Comparison of ENCODE assay signal across 31 mouse cellular contexts in genomic region chr6:23273483-23273882, GRCm38 (mm10). TPM values are rescaled to one million over a fixed set of nuclear protein-coding genes. Genes with fewer than 3 reads are reported as not detected.
DNase-seq lines count a peak whose midpoint lies in the region; ATAC-seq lines count a peak whose summit lies in the region.
"Had no signal": no experiment of that assay in that cellular context is flagged by ENCODE, and none has a peak within 500 bp of the region (broad histone marks: within the 10 kb centered on the region; RNA-seq: fewer than 3 reads in every experiment).

No protein-coding gene starts in this region.

- H3K9me3 ChIP-seq in hindbrain, embryonic 10.5 days: no peaks in the 10 kb centered on the region
- no peaks in the 10 kb centered on the region for H3K9me3 ChIP-seq in hindbrain, embryonic 16.5 days (ENCODE audit: control insufficient read depth, low read length)
- no peaks in the 10 kb centered on the region for H3K9me3 ChIP-seq in midbrain, embryonic 12.5 days
- no peaks in the 10 kb centered on the region for H3K9me3 ChIP-seq in midbrain, embryonic 13.5 days
- no peaks in the 10 kb centered on the region for H3K9me3 ChIP-seq in forebrain, embryonic 14.5 days (replicated peaks; ENCODE audit: control insufficient read depth, low read length)
- H3K9me3 ChIP-seq in hindbrain, embryonic 14.5 days (ENCODE audit: control insufficient read depth, low read length): no peaks in the 10 kb centered on the region
- H3K9me3 ChIP-seq: embryonic facial prominence, embryonic 15.5 days; liver, embryonic 12.5 days had no signal

- H3K27me3 ChIP-seq in hindbrain, embryonic 10.5 days (ENCODE audit: insufficient read depth, poor library complexity, severe bottlenecking): peaks cover 87% of the 10 kb centered on the region
- peaks cover 33% of the 10 kb centered on the region for H3K27me3 ChIP-seq in hindbrain, embryonic 16.5 days (replicated peaks; ENCODE audit: control insufficient read depth, insufficient read depth, low read length)
- H3K27me3 ChIP-seq in midbrain, embryonic 12.5 days: peaks cover 66% of the 10 kb centered on the region
- H3K27me3 ChIP-seq in midbrain, embryonic 13.5 days: peaks cover 92% of the 10 kb centered on the region
- peaks cover 43% of the 10 kb centered on the region for H3K27me3 ChIP-seq in forebrain, embryonic 14.5 days (replicated peaks; ENCODE audit: control insufficient read depth, insufficient read depth, low read length)
- H3K27me3 ChIP-seq in hindbrain, embryonic 14.5 days (ENCODE audit: control insufficient read depth, insufficient read depth, low read length): peaks cover 91% of the 10 kb centered on the region

- no peaks in the 10 kb centered on the region for H3K36me3 ChIP-seq in hindbrain, embryonic 10.5 days
- H3K36me3 ChIP-seq in hindbrain, embryonic 16.5 days (ENCODE audit: control insufficient read depth, insufficient read depth, low read length): no peaks in the 10 kb centered on the region
- no peaks in the 10 kb centered on the region for H3K36me3 ChIP-seq in midbrain, embryonic 12.5 days
- H3K36me3 ChIP-seq in midbrain, embryonic 13.5 days: no peaks in the 10 kb centered on the region
- H3K36me3 ChIP-seq in forebrain, embryonic 14.5 days (ENCODE audit: control insufficient read depth, insufficient read depth, low read length): no peaks in the 10 kb centered on the region
- no peaks in the 10 kb centered on the region for H3K36me3 ChIP-seq in hindbrain, embryonic 14.5 days (replicated peaks; ENCODE audit: control insufficient read depth, insufficient read depth)
- H3K36me3 ChIP-seq: embryonic facial prominence, embryonic 15.5 days; liver, embryonic 12.5 days had no signal

- H3K27ac ChIP-seq in hindbrain, embryonic 10.5 days: peak overlapping the region; percentile 56; the same call in 1 of the 2 replicates
- no peak overlapping the region for H3K27ac ChIP-seq in hindbrain, embryonic 16.5 days (ENCODE audit: low read depth, low read length)
- no peak overlapping the region for H3K27ac ChIP-seq in midbrain, embryonic 12.5 days (replicated peaks)
- no peak overlapping the region for H3K27ac ChIP-seq in midbrain, embryonic 13.5 days
- no peak overlapping the region for H3K27ac ChIP-seq in forebrain, embryonic 14.5 days (ENCODE audit: low read depth, low read length)
- H3K27ac ChIP-seq in hindbrain, embryonic 14.5 days: no peak overlapping the region
- H3K27ac ChIP-seq: embryonic facial prominence, embryonic 15.5 days; liver, embryonic 12.5 days; stomach, postnatal 0 days had no signal

- H3K4me2 ChIP-seq in hindbrain, embryonic 16.5 days (ENCODE audit: low read length): no peak overlapping the region
- H3K4me2 ChIP-seq in midbrain, embryonic 12.5 days (replicated peaks): peak overlapping the region; percentile 25; the same call in 1 of the 2 replicates
- no peak overlapping the region for H3K4me2 ChIP-seq in midbrain, embryonic 13.5 days (replicated peaks)
- H3K4me2 ChIP-seq in forebrain, embryonic 14.5 days (ENCODE audit: low read length): peak overlapping the region; percentile 34; the same call in 1 of the 2 replicates
- H3K4me2 ChIP-seq in hindbrain, embryonic 14.5 days (replicated peaks): peak overlapping the region; percentile 17; the same call in 1 of the 2 replicates
- H3K4me2 ChIP-seq: embryonic facial prominence, embryonic 15.5 days; heart, embryonic 11.5 days; liver, embryonic 12.5 days had no signal

- WGBS in hindbrain, embryonic 10.5 days: 48% methylated on average over 4 of the region's 4 CpGs
- 25% methylated on average over 4 of the region's 4 CpGs for WGBS in hindbrain, embryonic 16.5 days
- WGBS in midbrain, embryonic 12.5 days: 30% methylated on average over 4 of the region's 4 CpGs
- 23% methylated on average over 4 of the region's 4 CpGs for WGBS in midbrain, embryonic 13.5 days
- 17% methylated on average over 4 of the region's 4 CpGs for WGBS in forebrain, embryonic 14.5 days
- 28% methylated on average over 4 of the region's 4 CpGs for WGBS in hindbrain, embryonic 14.5 days

- no peak overlapping the region for H3K9ac ChIP-seq in hindbrain, embryonic 16.5 days (ENCODE audit: low read depth, low read length)
- H3K9ac ChIP-seq in midbrain, embryonic 12.5 days (replicated peaks): no peak overlapping the region
- H3K9ac ChIP-seq in midbrain, embryonic 13.5 days (replicated peaks): no peak overlapping the region
- no peak overlapping the region for H3K9ac ChIP-seq in forebrain, embryonic 14.5 days (ENCODE audit: low read length)
- no peak overlapping the region for H3K9ac ChIP-seq in hindbrain, embryonic 14.5 days
- H3K9ac ChIP-seq: embryonic facial prominence, embryonic 15.5 days; liver, embryonic 12.5 days; liver, postnatal 0 days had no signal

- peaks cover 25% of the 10 kb centered on the region for H3K4me1 ChIP-seq in hindbrain, embryonic 10.5 days (replicated peaks)
- H3K4me1 ChIP-seq in hindbrain, embryonic 16.5 days (ENCODE audit: control insufficient read depth, insufficient read depth, low read depth, low read length): no peaks in the 10 kb centered on the region; the same call in 1 of the 2 replicates
- peaks cover 20% of the 10 kb centered on the region for H3K4me1 ChIP-seq in midbrain, embryonic 12.5 days
- H3K4me1 ChIP-seq in midbrain, embryonic 13.5 days (replicated peaks): peaks cover 13% of the 10 kb centered on the region
- peaks cover 12% of the 10 kb centered on the region for H3K4me1 ChIP-seq in forebrain, embryonic 14.5 days (ENCODE audit: control insufficient read depth, insufficient read depth, low read length)
- H3K4me1 ChIP-seq in hindbrain, embryonic 14.5 days (replicated peaks; ENCODE audit: control insufficient read depth, insufficient read depth, low read length): 0 out of 2 replicates have a peak, but pooled peaks cover 6% of the 10 kb centered on the region
- H3K4me1 ChIP-seq: embryonic facial prominence, embryonic 15.5 days; liver, embryonic 12.5 days had no signal

- no peak for ATAC-seq in hindbrain, embryonic 16.5 days
- ATAC-seq in midbrain, embryonic 12.5 days (ENCODE audit: low FRiP score, low read depth): peak; percentile 42
- no peak for ATAC-seq in midbrain, embryonic 13.5 days
- peak; percentile 13; the same call in 1 of the 2 replicates for ATAC-seq in forebrain, embryonic 14.5 days
- no peak for ATAC-seq in hindbrain, embryonic 14.5 days (ENCODE audit: low FRiP score)
- ATAC-seq: CD4-positive, CD25-positive, alpha-beta regulatory T cell, adult 4 months; intestine, postnatal 0 days; liver, embryonic 12.5 days; liver, postnatal 0 days had no signal

- no peak for DNase-seq in hindbrain, embryonic 10.5 days (ENCODE audit: low spot score)
- DNase-seq in forebrain, embryonic 14.5 days (ENCODE audit: low spot score): no peak
- no peak for DNase-seq in hindbrain, embryonic 14.5 days (ENCODE audit: low spot score)
- no peak for DNase-seq in spleen, postnatal 36 days (ENCODE audit: low spot score in 2 of 2)
- DNase-seq: adrenal gland, postnatal 14 days; cerebellum, adult 11 months; cerebellum, adult 9-11 months; gastrocnemius, postnatal 25 days; heart, adult 18-20 months; heart, postnatal 36 days; kidney, adult 9 months; kidney, postnatal 10 days; layer of hippocampus, adult 9-11 months; liver, postnatal 0 days; lung, postnatal 36 days; right cerebral cortex, adult 18-20 months; spleen, adult 18-20 months; thymus, adult 18-20 months; thymus, postnatal 25 days had no signal

- peak overlapping the region; percentile 24; the same call in 1 of the 2 replicates for H3K4me3 ChIP-seq in hindbrain, embryonic 10.5 days
- no peak overlapping the region for H3K4me3 ChIP-seq in hindbrain, embryonic 16.5 days (ENCODE audit: low read length)
- no peak overlapping the region for H3K4me3 ChIP-seq in midbrain, embryonic 12.5 days
- no peak overlapping the region for H3K4me3 ChIP-seq in midbrain, embryonic 13.5 days (replicated peaks)
- H3K4me3 ChIP-seq in forebrain, embryonic 14.5 days (ENCODE audit: low read depth, low read length): no peak overlapping the region
- no peak overlapping the region for H3K4me3 ChIP-seq in hindbrain, embryonic 14.5 days (replicated peaks; ENCODE audit: low read length)
- H3K4me3 ChIP-seq: embryonic facial prominence, embryonic 15.5 days; liver, embryonic 12.5 days; myocyte had no signal

RNA-seq across cellular contexts. Expression of gene Fezf1, which starts 25.3 kb away (rescaled TPM):
- polyA plus RNA-seq in hindbrain, embryonic 10.5 days (2016; fragmentation: Nextera tagmentation; extraction: Ambion mirVana): 0.33 and 1.4 TPM in 2 replicates
- polyA plus RNA-seq in hindbrain, embryonic 16.5 days (2015; fragmentation: Nextera tagmentation; extraction: Ambion mirVana): 0.47 TPM in 1 of 2 replicates, not detected in the other
- 0.73 and 4.5 TPM in 2 replicates for polyA plus RNA-seq in midbrain, embryonic 12.5 days (2016; fragmentation: Nextera tagmentation; extraction: Ambion mirVana)
- 2.9 and 4.7 TPM in 2 replicates for polyA plus RNA-seq in midbrain, embryonic 13.5 days (2015; fragmentation: Nextera tagmentation; extraction: Ambion mirVana)
- polyA plus RNA-seq in forebrain, embryonic 14.5 days (2014; fragmentation: Nextera tagmentation; extraction: Ambion mirVana): 11.2 and 12.0 TPM in 2 replicates
- polyA plus RNA-seq in hindbrain, embryonic 14.5 days (2014; fragmentation: Nextera tagmentation; extraction: Ambion mirVana): not detected in 2 replicates
- polyA plus RNA-seq: CD4-positive, CD25-positive, alpha-beta regulatory T cell, adult 4 months; heart, embryonic 11.5 days; heart, embryonic 16.5 days; intestine, postnatal 0 days; liver, embryonic 12.5 days; liver, postnatal 0 days; lung, embryonic 16.5 days; myocyte; stomach, postnatal 0 days had no signal

Comparison
In these comparisons a context has a peak if more than half of its experiments do, and no peak if none do; other contexts are left out.
1. ATAC-seq: peak in midbrain, embryonic 12.5 days (single experiment) and forebrain, embryonic 14.5 days (single experiment); none in hindbrain, embryonic 16.5 days (single experiment), midbrain, embryonic 13.5 days (single experiment) and hindbrain, embryonic 14.5 days (single experiment).
2. H3K4me2 ChIP-seq: peak in midbrain, embryonic 12.5 days (single experiment), forebrain, embryonic 14.5 days (single experiment) and hindbrain, embryonic 14.5 days (single experiment); none in hindbrain, embryonic 16.5 days (single experiment) and midbrain, embryonic 13.5 days (single experiment).